Mouse (Mus musculus): ENCODE results near the gene Disp3. TPM values are rescaled to one million over a fixed set of nuclear protein-coding genes. Genes with fewer than 3 reads are reported as not detected.
A peak's percentile ranks its signal among the peaks of the same experiment; 100 is the strongest.

The Disp3 gene
- total RNA-seq, 1 experiment from 2014 or later, result 0.85 TPM

GRCm38 (mm10) chr4:148288055-148288549 is 337 bp upstream of the Disp3 start:
- DNase-seq, result peak; percentile 86

- no peak for DNase-seq
Observed at GRCm38 (mm10) chr4:148287041-148287440, 724 bp downstream of the Disp3 start.

DNA sequence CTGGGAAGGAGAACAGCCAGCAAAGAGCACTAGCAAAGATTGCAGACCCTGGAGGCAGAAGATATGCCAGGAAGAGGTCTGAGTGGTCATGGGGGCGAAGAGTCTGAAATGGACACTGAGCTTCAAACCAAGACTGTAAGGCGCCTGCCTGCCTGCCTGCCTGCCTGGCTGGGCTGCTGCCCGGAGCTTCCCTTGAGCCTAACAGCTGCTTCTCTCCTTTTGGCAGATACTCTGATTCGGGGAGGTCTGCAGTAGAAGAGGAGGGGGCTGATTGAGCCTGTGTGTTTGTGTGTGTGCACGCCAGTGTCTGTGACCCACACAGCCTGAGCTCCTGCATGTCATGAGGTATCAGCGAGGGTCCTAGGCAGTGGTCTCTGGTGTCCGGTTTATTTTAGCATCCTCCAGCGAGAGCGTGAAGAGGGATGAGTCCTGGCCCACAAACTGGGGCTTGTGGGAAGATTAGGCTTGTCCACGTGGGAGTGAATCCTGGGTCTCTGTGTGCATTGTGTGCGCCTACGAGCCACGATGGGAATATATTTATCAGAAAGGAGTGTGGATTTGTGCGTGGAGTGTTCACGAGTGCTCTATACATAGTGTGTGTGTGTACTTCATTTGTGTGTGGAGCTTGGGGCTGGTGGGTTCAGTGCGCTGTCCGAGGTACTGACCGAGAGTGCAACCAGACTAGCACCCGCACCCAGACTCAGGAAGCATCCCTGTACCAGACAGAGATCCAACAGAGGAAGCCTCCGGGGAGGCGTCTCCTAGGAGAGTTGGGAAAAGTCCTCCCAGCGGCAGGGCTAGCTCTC is 1.3 kb downstream of the Disp3 start:
- peak; percentile 63 for DNase-seq

GRCm38 (mm10) chr4:148284219-148284618 is 3.5 kb downstream of the Disp3 start:
- DNase-seq, result no peak

DNA sequence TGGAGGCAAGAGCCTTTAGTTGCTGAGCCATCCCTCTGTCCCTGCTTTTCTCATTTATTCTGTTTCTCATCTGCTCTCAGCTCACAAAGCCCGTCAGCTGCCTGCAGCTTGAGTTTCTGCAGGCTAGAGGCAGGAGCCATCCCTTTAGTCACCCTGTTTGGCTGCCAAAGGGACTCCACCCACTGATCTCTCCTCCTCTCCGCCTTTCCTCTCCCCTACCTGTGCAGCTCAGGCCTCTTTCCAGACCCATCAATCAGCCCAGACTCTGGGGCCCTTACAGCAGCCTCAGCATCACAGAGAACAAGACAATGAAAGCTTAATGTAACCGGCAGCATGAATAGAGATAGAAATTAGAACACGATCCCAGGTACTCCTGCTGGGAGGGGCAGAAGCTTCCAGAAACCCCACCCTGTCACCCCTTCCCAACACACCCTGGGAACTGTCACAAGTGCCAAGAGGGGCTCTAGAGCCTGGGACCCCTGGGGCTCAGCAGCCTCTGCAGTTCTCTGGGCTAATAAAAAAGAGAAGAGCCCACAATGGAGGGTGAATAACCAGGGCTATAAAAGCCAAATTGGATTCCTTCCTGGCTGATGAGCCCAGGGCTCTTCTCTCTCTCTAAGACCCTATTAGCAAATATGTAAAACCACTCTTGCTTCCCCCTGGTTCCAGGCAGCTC is 10.8 kb downstream of the Disp3 start:
- DNase-seq, result no peak

GRCm38 (mm10) chr4:148274671-148275070 is 13.1 kb downstream of the Disp3 start:
- DNase-seq, result no peak

DNA sequence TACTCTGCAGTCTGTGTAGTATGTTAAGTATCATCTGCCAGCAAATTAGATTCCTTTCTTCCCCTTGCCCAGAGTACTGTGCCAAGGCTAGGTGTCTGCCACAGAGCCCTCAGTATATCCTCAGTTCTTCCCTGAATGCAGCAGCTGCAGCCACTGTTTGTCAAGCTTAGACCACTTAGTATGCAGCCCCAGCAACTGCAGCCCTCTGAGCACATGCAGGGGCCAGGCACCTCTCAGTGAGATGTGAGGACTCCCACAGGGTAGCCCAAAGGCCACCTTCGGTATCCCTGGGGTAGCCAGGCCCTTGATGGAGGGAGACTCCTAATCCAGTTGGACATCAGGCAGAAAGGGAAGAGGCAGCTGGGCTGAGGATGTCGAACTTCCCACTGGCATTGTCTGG is 14.5 kb downstream of the Disp3 start:
- DNase-seq, result no peak

GRCm38 (mm10) chr4:148271656-148272055 is 16.1 kb downstream of the Disp3 start:
- no peak for DNase-seq

GRCm38 (mm10) chr4:148266973-148267507 is 20.7 kb downstream of the Disp3 start:
- DNase-seq, result no peak

- no peak for DNase-seq
Observed at GRCm38 (mm10) chr4:148259941-148260340, 27.8 kb downstream of the Disp3 start.

GRCm38 (mm10) chr4:148249341-148249740 is 38.4 kb downstream of the Disp3 start:
- DNase-seq, result peak; percentile 24

DNA sequence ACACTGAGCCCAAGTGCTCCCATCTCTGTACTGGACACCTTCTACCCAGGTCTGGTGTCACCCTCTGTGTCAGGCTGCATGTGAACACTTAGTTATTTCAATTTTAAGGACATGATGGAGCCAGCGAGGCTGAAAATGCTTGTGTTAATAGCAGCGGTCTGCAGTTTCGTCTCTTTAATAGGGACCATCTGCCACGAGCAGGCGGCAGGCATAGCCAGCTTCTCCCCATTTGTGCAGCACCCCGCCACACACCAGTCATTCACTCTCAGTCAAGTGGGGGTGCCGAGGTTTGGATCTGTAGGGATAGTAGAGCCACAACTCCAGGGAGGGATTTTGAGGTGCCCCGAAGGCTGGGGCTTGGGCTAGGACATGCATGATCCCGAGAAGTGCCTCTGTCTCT is 47.4 kb downstream of the Disp3 start:
- DNase-seq, result no peak

DNA sequence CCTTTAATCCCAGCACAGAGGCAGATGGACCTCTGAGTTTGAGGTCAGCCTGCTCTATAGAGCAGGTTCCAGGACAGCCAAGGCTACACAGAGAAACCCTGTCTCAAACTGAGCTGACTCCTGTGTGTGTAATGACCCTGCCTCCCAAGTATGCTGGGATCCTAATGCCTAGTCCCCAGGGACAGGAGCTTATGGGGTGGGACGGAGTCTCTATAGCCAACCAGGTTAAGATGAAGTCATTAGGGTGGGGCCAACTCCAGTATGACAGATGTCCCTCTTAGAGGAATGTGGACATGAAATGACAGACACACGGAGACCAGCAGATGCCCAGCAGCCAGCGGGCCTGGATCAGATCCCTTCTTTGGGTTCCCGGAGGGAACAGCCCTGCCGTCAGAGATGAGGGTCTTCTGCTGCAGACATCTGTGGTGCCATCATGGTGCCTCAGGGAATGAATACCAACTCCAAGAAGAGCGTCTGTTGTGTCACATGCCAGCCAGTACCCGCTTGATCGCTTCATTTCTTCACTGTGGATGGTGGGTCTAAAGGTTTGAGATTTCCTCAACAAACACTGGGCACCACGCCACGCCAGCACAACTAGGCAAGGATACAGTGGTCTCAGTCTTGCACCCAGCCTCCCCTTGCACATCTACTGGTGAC is 48.2 kb downstream of the Disp3 start:
- DNase-seq, result no peak

DNA sequence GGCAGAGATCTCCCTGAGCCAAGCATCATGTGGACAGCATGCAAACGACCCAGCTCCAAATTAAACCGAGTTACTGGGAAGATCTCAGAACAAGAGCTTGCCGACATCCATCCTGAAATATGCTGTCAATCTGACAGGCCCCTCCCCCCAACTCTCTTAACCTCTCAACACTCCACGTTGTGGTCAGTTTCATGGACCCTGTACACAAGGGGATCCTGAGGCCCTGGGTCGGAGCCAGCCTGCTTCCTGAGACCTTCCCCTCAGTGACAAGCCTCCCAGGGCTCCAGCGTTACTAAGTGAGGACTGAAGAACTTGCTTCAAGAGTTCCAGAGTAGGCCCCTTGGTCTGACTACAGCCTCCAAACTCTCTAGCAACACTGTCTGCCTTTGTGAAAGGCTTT is 48.8 kb downstream of the Disp3 start:
- DNase-seq, result no peak

- DNase-seq, result no peak
Observed at GRCm38 (mm10) chr4:148238218-148238617, 49.5 kb downstream of the Disp3 start.

- DNase-seq, result no peak
Observed at GRCm38 (mm10) chr4:148236664-148237063, 51.1 kb downstream of the Disp3 start.

- no peak for DNase-seq
Observed at GRCm38 (mm10) chr4:148233061-148233460, 54.7 kb downstream of the Disp3 start.

- DNase-seq, result no peak
Observed at GRCm38 (mm10) chr4:148232615-148233014, 55.1 kb downstream of the Disp3 start.

DNA sequence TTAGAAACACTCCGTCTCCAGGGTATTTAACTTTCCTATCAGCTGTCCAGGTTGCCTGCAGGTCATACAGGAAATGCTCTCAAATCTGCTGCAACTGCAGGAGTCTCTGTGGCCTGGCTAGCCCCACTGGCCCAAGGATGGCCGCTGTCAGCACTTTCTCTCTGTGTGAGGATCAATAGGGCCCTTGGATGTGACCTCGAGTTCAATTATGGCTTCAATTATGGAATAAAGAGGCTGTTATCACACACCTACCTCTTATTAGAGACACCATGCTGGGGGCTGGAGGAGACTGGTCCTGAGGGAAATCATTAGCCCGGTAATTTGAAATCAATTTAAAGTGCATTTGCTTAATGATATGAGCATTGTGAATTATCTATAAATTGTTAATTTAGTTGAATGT is 55.6 kb downstream of the Disp3 start:
- no peak for DNase-seq

DNA sequence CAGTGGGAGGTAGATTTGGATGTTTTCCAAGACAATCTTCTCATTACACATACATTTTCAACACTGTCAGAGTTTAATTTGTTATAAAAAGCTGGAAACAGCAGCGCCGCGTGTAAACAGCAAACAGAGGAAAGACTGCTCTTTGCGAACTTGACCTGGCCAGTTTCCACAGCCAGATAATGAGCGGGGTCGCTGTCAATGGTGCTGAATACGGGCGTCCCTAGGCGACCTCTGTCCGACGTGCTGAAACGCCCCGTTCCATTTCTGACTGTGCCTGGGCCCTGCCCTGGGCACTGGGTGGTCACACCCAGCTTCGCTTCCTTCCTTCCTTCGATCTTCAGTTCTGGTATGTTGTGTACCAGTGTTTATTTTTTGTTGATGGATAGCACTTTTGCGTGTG is 58.1 kb downstream of the Disp3 start:
- peak; percentile 69 for DNase-seq

DNA sequence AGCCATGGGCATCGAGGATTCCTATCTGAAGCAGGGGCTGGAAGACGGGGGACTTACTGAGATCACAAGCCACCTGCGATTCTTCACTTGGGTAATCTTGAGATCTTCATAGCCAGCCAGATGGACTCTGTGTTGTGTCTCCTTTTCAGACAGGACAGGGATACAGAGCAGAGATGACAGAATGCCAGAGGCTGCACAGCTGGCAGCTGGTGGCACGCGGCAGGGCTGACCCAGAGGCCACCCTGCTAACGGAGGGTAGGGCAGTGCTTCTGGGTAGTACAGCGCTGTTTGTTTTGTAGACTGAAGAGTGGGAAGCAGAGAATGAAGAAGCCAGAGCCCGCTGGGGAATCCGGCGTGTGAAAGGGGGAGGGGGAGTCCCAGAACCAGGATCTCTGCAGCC is 64.8 kb downstream of the Disp3 start:
- no peak for DNase-seq

DNA sequence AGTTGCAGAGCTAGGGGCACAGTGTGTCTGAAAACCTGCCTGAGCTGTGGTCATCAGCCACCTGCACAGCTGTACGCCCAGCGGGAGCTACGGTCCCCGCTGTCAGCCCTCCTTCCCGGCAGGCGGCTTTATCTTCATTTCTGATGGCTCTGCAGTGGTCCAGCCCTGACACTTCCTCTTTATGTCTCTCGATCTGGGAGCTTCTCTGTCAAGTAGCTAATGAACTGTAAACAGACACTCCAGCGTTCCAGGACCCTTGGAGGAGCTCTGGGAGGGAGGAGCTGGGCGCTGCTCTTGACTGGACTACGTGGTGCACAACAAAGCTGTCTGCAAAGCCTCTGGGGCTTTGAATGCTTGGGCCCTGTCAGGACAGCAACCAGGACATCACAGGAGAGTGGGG is 67.1 kb downstream of the Disp3 start:
- DNase-seq, result no peak

DNA sequence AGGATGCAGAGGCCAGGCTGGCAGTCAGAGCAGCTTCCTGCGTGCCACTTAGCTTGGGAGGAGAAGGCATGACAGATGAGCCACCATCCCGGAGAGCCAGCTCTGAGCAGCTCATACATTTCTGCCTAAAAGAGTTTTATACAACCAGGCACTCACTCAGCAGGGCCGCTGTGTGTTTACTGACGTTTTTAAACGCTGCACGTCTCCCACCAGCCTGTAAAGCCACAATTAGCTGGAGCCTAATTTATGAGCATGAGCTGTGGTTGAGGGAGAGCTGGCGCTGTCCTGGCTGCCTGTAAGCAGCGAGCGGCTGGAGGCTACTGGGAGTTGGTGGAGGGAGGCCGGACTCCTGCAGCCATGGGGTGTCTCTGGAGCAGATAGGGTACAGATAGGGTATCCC is 69.5 kb downstream of the Disp3 start:
- DNase-seq, result no peak

Data from adrenal gland, postnatal 25 days (tissue).